Mouse (Mus musculus) left cerebral cortex, adult 18-20 months (tissue): Measurements from ENCODE around the gene Oprd1. TPM values are rescaled to one million over a fixed set of nuclear protein-coding genes. Genes with fewer than 3 reads are reported as not detected.

Experiments
- DNase-seq, 2 experiments: peaks; one replicate each; pipeline ENCODE4 v3.0.0; 2021 to 2022; ENCODE audit warnings: low spot score in 2 of 2, mixed read lengths in 1 of 2
- long read RNA-seq, 2 experiments: library from polyadenylated mRNA; stranded (forward); transcript quantifications; one replicate each; pipeline ENCODE4 v2.0.0; 2021
- total RNA-seq, 2 experiments: library from RNA; stranded (reverse); gene quantifications; 2 replicates each; pipeline ENCODE4 v1.2.3; 2021

The Oprd1 gene
- total RNA-seq = 10 to 100 TPM; 21.6 TPM
- long read RNA-seq, experiment 1, full-length matches to known transcripts = 4 of 6 reads
- long read RNA-seq, experiment 1, partial matches to known transcripts = 2 of 6 reads
- long read RNA-seq, experiment 1, other reads (novel, unspliced or antisense) = 0 of 6 reads
- long read RNA-seq, experiment 2, full-length matches to known transcripts = 3 of 4 reads
- long read RNA-seq, experiment 2, partial matches to known transcripts = 1 of 4 reads
- long read RNA-seq, experiment 2, other reads (novel, unspliced or antisense) = 0 of 4 reads

DNA sequence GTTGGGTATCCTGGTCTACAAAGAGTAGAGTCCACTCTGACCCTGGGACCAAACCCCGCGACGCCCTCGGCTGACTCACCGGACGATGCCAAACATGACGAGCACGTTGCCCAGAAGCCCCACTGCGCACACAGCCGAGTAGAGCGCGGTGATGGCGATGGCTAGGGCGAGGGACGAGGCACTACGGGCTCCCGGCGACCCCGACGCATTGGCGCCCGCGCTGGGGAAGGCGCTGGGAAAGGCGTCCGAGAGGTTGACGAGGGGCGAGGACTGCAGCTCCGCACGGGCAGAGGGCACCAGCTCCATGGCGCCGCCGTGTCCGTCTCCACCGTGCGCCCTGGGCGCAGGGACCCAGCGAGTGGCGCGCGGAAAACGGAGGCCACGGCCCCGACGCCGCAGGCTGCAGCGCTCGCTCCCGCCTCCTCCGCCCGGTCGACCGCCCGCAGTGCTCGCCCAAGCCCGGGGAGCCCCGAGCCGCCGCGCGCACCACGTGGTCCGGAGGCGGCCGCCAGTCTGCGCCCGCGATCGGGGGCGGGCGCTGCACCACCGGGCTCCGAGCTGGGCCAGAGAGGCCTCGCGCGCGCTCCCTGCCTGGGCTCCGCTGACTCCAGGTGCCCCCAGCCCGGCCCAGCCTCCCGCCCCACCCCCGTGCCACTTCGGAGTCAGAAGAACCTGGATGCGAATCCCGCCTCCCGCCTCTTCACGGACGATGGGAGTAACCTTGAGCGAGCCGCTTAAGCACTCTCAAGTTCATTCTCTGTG is at the start of gene Oprd1:
Gene Oprd1, minus strand, starts transcription at position 407 of the 762 bp plus-strand sequence.
- peak; percentile 55 to 70 for DNase-seq

DNA sequence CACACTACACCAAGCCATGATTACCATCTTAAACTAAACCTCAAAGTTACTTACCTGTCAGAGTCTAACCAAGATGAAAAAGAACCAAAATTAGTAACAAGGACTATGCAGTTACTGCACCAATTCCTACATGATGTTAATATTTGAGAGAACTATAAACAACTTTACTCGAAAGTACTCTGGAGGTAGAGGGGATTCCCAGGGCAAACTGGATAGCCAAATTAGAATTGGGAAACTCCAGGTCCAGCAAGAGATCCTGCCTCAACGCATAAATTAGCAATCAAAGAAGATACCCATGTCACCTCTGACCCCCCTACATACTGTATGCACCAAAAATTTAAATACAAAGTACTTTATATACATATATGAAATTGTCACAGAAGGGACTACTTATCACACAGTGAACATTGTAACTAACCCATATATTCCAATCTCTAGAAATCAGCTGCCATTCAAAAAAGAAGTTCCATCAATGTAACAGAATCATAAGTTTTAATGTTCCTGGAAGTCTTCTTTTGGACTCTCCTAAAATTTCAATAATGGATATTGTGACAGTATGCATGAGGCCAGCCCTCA is 43.6 kb upstream of the Oprd1 start:
- DNase-seq = no peak

DNA sequence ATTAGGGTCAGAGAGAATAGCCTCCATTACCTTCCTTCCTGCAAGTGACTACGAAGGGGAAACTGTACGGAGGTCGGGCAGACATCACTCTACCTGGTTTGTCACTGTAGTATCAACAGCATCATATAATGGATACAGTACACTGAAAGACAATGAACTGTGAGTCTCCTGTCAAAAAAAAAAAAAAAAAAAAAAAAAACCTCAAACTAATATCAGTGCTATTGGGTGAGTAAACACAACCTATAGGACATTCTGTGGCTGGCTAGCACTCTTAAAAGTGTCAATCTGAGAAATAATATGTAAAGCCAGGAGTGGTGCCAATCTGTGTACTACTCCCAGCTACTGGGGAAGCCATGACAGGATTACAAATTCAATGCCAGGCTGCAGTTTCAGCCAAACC is 38.9 kb upstream of the Oprd1 start:
- DNase-seq = no peak

DNA sequence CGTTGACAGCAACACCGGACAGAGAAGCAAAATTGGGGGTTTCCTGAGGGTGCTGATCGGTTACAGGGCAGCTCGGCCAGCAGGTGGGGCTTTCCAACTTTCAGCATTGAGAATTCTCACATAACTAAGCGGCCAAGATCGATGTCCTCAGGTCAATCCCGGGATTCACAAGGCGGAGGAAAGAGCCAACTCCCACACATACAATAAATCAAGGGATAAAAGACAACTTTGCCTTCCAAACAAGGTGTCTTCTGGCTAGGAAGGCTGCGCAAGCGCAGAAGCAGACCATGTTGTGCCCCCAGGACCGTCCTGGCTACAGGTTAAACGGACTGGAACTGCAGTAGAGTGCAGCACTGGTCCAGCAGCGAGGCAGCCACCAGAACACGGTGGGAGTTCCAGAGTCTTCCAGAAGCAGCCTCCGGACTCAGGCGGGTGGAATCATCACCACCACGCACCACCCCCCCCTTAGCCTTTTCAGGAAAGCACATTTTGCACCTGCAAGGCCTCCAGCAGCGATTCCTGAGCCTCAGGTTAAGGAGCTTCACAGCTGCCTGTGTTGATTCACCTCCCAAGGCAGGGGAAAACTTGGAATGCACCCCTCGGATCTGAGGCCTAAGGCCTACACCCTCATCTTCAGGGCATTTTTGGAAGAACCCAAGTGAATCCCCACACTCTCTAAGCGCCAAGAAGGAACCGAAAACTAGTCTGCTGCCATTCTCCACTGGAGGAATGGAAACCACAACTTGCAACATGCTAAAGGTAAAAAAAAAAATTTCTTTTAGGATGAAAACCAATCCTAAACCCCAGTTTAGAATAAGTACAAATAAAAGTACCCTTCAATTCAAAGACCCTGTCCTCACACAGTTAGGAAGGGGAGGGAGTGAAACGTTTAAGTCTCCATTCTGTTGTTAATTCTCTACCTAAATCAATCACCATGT is 37.7 kb upstream of the Oprd1 start:
- DNase-seq = no peak

DNA sequence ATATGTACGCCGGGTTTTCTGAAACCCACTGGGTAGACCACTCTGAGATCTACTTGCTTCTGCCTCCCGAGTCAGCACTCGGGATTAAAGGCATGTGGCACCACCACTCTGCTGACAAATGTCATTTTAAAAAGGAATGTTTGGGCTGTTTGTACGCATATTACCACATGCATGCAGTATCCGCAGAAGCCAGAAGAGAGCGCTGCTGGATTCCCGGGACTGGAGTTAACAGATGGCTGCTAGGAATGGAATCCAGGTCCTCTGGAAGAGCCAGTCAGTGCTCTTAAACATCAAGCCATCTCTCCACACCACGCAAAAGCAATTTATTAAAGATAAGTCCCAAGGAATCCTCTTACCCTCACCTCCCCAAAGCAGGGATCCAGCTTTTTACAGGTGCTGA is 36.4 kb upstream of the Oprd1 start:
- peak in 1 of 2 experiments; percentile 44 for DNase-seq

DNA sequence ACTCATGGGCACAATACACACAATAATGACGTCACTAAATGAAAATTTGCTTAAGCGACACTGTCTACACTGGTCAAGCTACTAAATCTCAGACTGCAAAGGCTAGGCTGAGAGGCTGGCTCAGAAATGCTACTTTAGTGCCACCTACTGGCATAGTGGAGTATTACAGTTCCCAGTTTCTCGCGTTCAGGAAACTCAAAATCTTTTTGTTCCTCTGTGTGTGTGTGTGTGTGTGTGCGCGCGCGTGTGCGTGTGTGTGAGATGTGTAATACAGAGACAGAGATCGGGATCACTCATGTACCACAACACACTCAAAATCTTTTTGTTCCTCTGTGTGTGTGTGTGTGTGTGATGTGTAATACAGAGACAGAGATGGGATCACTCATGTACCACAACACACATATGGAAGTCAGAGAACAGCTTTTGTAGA is 34.4 kb upstream of the Oprd1 start:
- DNase-seq = peak; percentile 72 to 81

DNA sequence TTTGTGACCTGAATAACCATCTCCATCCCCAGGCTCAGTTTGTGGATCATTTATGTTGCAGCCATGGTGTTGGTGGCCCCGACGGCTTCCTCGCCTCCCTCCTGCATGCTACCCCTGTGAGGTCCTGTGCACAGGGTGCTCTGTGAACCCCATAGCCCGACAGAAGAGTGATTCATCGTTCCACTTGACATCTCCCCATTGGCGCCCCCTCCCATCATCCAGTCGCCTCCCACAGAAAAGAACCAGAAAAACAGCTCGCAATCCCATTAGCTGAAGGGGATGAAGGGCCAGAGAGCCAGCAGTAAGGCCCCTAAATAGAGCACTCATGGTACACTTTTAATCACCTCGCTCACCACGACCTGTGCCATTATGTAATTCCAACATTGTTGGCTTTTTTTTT is 32.2 kb upstream of the Oprd1 start:
- no peak for DNase-seq

DNA sequence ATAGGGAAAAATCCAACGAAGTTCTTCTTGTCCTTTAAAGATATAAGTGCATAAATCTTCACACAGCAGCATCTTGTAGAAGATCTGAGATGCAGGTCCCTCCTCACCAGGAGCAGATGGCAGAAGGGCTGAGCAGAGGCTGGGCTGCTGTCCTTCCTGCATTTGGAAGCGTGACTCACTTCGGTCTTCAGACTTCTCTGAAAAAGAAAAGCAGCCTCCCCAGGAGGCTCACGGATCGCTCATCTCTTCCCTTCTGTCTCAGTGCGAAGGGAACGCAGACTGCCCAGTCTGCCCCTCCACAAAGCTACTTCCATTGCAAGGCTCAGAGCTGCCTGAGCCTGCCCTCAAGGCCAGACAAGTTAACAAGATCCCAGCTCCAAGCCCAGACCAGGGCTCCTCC is 26.6 kb upstream of the Oprd1 start:
- DNase-seq = peak; percentile 64 to 74

DNA sequence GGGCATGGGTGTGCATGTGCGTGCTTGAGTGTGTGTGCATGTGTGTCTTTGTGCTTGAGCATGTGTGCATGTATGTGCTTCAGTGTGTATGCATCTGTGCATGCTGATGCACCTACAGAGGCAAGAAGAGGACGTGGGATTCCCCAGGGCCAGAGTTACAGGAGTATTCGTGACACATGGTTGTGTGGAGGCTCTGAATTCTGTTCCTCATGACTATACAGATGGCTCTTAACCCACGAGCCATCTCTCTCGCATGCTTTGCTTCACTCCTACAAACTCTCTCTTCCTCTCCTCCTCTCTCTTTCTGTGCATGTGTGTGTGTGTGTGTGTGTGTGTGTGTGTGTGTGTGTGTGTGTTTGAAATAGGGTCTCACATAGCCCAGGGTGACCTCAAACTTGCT is 25.5 kb upstream of the Oprd1 start:
- no peak for DNase-seq

DNA sequence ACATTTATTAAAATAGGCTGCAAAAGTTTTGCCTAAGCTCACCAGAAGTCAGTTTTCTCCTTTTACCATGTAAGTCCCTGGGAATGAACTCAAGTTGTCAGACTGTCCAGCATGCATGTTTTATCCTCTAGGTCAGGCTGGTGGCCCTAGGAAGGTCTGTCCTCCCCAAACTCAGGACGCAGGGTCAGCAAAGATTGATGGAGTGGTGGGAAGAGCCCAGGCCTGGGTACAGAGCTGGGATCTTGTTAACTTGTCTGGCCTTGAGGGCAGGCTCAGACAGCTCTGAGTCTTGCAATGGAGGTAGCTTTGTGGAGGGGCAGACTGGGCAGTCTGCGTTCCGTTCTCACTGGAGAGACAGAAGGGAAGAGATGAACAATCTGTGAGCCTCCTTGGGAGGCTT is 25.0 kb upstream of the Oprd1 start:
- no peak for DNase-seq

DNA sequence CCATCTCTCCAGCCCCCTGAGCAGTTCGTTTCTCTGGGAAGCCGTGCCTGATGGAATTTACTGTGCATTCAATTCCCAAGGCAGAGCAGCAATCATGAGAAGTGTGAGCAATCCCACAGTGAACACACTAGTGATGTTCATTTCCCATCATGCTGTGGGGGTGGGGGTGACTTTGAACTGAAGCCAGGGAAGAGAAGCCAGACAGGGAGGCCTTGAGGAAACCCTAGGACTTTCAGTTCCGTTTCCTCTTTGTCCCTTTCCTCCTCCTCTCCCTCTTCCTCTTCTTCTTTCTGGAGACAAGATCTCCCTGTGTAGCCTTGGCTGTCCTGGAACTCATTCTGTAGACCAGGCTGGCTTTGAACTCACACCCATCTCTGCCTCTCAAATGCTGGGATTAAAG is 23.1 kb upstream of the Oprd1 start:
- DNase-seq = no peak

DNA sequence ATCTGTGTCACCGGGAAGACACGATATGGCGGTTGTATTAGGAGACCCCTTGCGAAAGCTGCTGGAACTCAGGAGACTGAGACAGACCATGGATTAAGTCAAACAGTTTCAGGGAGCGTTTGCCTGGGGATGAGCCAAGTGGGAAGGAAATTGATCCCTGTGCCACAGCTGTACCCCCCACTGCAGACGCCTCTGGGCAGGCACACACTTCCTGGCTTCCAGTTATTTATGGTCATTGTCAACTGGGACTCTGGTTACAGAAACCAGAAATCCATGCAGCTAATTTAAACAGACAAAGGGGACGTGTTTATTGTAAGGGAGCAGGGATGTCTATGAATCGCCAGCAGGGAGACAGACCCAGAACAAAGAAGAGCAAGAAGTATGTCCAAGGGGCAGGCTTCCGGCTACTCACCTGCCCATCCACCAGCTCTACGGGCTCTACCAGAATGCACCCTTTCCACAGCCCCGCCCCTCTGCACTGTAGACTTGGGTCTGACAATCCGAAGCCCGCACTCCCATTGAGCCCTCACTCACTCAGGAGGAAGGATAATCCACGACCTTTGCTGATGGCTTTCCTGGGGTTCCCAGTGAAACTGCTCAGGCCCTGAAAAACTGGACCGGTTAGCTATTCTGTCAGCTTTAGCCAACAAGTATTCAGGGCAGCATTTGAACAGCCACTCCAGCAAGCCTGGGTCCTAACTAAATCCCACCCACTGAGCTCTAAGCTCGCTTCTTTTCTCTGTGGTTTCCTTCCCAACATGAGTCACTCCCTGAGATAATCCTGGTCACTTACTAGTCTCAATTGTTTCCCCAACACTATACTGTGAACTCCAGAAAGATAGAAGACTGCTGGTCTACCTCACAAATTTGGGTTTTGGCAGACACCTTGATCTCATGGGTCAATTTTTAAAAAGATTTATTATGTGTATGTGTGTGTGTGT is 22.3 kb upstream of the Oprd1 start:
- DNase-seq = no peak

DNA sequence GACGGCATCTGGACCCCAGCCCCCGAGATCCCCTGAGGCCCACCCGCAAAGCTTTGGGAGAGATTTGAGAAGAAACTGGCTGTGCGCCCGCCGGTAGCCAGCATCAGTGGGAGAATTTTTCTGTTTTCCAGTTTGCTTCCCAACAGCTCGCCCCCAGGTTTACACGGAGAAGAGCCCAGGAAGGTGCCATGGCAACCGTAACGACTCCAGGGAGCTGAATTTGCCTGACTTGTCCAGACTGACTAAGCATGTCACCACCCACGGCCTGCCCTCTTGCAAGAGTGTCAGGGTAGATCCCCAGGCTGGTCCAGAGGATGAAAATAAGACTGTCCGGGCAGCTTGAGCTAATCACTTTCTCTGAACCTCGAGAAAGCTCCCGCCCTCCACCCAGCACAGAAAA is 21.4 kb upstream of the Oprd1 start:
- peak; percentile 34 to 61 for DNase-seq

DNA sequence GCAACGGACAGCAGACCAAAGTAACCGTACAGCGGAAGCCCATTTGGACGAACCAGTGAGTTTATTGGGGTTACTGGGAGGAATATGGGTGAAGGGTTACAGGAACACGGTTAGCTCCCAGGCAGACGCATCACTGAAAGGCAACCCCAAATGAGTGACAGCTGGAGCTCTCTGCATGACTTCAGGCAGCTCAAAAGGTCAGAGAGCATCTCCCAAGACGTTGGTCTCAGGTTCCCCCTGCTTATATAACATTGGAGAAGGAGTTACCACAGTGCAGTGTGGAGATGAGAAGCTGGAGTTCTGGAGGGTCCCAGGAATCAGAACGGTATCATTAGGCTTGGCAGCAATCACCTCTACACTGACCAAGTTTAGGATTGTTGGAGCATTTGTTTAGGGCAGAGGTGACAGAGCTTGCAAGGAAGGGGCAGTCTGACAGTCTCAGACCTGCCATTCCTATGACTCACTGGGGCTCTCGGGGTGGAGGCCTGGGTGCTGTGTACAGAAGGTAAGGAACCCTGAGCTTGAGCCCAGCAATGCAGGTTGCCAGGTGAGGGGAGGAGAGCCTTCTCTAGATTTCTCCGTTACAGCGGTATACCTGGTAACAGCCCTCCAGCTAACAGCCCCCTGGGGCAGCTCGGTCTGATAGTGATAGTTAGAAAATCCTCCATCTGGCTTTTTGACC is 12.8 kb upstream of the Oprd1 start:
- no peak for DNase-seq

DNA sequence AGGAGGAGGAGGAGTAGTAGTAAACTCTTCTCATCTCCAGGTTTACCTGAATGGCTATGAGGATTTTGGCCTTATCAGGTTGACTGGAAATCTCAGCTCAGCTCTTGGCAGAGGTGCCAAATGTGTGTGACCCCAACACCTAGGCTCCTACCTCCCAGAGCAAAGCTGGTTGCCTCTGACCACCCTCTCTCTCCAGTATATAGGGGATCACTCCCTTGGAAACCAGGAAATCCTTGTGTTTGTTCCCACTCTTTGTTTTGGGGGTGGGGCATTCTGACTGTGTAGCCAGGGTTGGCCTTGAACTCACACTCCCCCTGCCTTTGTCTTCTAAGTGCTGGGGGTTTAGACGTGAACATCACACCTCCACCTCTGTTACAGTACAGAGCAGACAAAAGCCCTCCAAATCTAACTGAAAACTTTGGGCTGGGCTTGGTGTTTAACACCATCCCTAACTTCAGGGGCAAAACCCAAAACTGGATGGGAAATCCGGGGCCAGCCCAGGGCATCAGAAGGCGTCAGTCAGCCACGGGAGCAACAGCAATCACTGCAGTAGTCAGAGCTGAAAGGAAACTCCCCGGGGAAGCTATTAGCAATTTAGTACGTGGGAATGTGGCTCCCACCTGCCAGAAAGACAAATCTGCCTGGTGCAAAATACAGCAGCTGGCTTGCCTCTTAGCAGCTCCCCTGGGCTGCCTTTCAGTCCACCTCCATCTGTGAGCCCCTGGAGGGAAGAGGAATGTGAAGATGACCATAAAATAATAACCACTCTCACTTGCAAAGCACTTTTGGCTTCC is 10.8 kb upstream of the Oprd1 start:
- DNase-seq = no peak

DNA sequence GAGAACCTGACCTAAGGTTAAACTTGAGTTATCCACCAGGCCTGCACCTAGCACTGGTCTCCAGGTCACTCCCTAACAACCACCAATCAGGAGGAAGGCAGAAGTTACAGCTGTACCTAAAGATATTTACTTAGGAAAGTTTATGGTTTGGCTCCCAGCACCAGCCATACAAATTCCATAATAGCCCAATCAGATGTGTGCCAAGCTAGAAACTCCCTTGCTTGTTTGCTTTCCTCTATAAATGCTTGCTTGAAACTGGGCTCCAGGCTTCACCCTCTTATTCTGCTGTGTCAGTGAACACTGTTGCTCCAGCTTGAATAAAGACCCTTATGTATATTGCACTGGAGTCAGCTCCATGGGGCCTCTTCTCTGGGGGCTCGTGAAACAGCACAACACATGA is 7.4 kb upstream of the Oprd1 start:
- no peak for DNase-seq

DNA sequence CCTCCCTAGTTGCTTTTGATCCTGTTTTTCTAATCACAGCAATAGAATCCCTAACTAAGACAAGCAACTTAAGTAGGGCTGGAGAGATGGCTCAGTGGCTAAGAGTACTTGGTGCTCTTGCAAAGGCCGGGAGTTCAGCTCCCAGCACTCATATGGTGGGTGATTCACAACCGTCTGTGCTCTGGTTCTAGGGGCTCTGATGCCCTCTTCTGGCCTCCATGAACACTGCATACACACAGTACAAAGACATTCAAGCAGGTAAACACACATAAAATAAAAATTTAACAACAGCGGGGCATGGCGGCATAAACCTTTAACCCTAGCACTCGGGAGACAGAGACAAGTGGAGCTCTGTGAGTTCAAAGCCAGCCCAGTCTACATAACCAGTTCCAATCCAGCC is 1.9 kb upstream of the Oprd1 start:
- no peak for DNase-seq

DNA sequence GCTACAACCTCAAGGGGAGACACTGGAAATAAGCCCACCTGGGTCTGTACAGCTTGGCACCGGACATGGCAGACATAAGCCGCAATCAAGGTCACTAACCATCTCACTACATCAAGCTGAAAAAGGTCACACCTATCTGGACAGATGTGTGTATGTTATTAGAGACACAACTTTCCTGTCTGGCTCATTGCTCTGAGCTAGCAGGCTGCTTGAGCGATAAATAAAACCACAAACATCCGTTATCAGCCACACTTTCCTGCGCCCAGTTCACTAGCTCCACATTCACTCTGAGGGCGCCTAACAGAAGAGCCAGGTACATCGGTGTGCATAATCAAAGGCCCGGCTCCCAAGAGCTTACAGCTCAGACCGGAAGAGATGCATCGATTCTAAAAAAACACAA is 806 bp upstream of the Oprd1 start:
- no peak for DNase-seq

DNA sequence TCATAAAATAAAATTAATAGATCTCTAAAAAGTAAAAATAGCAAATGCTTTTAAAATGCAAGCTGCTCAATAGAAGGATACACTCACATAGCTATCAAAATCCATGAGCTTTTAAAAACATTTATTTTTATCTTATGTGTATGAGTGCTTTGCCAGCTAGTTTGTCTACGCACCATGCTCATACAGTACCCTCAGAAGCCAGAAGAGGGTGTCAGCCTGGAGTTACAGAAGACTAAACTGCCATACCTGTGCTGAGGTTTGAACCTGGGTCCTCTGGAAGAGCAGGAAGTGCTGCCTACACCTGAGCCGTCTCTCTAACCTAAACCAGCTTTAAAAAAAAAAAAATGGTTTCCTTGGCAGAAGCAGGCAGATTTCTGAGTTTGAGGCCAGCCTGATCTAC is 5.6 kb downstream of the Oprd1 start:
- no peak for DNase-seq
